Mouse (Mus musculus) liver, postnatal 0 days (tissue): Measurements from ENCODE around the gene Dgcr6.
"Not testable (repeated sequence)": the region's sequence is repeated elsewhere in the genome, so short reads cannot be mapped to it uniquely, and the experiment has no call there.

Experiments
- CTCF ChIP-seq: sonication (generic); IDR thresholded peaks from 2 replicates; pipeline ENCODE4 v1.5.1; 2016; ENCODE audit warnings: antibody characterized with exemption, low read depth
- EP300 ChIP-seq: IDR thresholded peaks from 2 replicates; pipeline ENCODE4 v1.6.1; 2016; ENCODE audit warnings: antibody characterized with exemption, low read depth, mild to moderate bottlenecking

DNA sequence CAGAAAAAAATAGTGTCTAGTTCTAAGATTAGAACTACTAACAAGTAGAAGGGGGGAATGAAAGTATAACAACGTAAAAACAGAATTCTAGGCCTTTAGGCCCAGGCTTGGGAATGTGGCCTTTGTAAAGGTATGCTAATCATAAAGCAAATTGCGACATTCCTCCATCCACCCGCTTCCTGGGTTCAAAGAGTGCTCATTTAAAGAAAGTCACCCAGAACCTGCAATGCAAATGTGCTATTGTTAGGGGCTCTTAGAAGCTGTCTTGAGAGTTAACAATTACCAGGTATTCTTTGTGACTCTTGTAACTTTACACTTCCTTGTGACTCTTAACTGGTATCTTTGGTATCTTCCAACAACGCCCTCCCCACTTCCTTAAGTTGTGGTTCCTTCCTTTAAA is 36.2 kb upstream of the Dgcr6 start:
- not testable (repeated sequence) for TF ChIP-seq EP300, CTCF
